ENCODE assay signal across 7 mouse cellular contexts in the genomic region with DNA sequence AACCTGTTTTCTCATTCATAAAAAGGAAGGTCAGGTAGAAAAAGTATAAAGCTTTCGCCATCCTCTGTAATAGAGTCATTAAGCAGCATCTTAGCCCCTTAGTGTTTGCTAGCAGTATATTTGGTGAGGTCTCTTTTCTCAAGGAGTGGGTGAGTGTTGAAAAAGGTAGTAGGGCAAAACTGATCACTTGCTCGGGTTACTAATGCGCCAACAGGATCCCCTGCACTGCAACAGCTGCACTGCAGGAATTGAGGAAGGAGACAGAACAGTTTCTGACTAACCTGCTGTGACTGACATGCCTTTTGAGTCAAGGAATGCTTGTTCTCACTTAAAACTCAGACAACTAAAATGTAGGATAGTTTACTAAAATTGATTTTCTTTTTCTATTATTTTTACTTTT. TPM values are rescaled to one million over a fixed set of nuclear protein-coding genes. Genes with fewer than 3 reads are reported as not detected.
DNase-seq lines count a peak whose midpoint lies in the region; ATAC-seq lines count a peak whose summit lies in the region.

No protein-coding gene starts in this region.

- ATAC-seq in megakaryocyte, adult 5-6 weeks (ENCODE audit: poor library complexity, severe bottlenecking): no peak
- ATAC-seq in forebrain, embryonic 14.5 days: no peak
- no peak for ATAC-seq in liver, embryonic 11.5 days (replicated peaks; ENCODE audit: low FRiP score)
- no peak for ATAC-seq in monocyte, adult 5-6 weeks (replicated peaks; ENCODE audit: insufficient number of reproducible peaks, low FRiP score, low TSS enrichment, poor library complexity, severe bottlenecking)

- no peak overlapping the region for H3K27ac ChIP-seq in forebrain, embryonic 14.5 days (ENCODE audit: low read depth, low read length)
- H3K27ac ChIP-seq in liver, embryonic 11.5 days (ENCODE audit: low read depth, low read length): no peak overlapping the region

- H3K4me2 ChIP-seq in forebrain, embryonic 14.5 days (ENCODE audit: low read length): peak overlapping the region; percentile 94
- peak overlapping the region; percentile 74 for H3K4me2 ChIP-seq in liver, embryonic 11.5 days

- DNase-seq in forebrain, embryonic 14.5 days (ENCODE audit: low spot score): no peak
- DNase-seq in liver, embryonic 11.5 days (ENCODE audit: low spot score): no peak
- no peak for DNase-seq in testis, postnatal 10 days (ENCODE audit: low spot score)
- no peak for DNase-seq in yolk sac, embryonic 10.5 days (ENCODE audit: low spot score)

- H3K9me3 ChIP-seq in megakaryocyte, embryonic 14.5 days: no peaks in the 10 kb centered on the region
- H3K9me3 ChIP-seq in forebrain, embryonic 14.5 days (replicated peaks; ENCODE audit: control insufficient read depth, low read length): no peaks in the 10 kb centered on the region
- no peaks in the 10 kb centered on the region for H3K9me3 ChIP-seq in liver, embryonic 11.5 days (ENCODE audit: control insufficient read depth, low read length)

- 42% methylated on average over 3 of the region's 3 CpGs for WGBS in forebrain, embryonic 14.5 days
- WGBS in liver, embryonic 11.5 days: 35% methylated on average over 3 of the region's 3 CpGs

- H3K4me1 ChIP-seq in megakaryocyte, embryonic 14.5 days: peaks cover 67% of the 10 kb centered on the region
- H3K4me1 ChIP-seq in forebrain, embryonic 14.5 days (ENCODE audit: control insufficient read depth, insufficient read depth, low read length): peaks cover 25% of the 10 kb centered on the region
- peaks cover 27% of the 10 kb centered on the region for H3K4me1 ChIP-seq in liver, embryonic 11.5 days (replicated peaks; ENCODE audit: control insufficient read depth, insufficient read depth, low read length)

- H3K27me3 ChIP-seq in megakaryocyte, embryonic 14.5 days (replicated peaks): no peaks in the 10 kb centered on the region
- H3K27me3 ChIP-seq in forebrain, embryonic 14.5 days (replicated peaks; ENCODE audit: control insufficient read depth, insufficient read depth, low read length): no peaks in the 10 kb centered on the region
- no peaks in the 10 kb centered on the region for H3K27me3 ChIP-seq in liver, embryonic 11.5 days (replicated peaks; ENCODE audit: control insufficient read depth, insufficient read depth, low read length)

- H3K4me3 ChIP-seq in megakaryocyte, embryonic 14.5 days (replicated peaks): peak overlapping the region; percentile 95
- peak overlapping the region; percentile 99 for H3K4me3 ChIP-seq in forebrain, embryonic 14.5 days (ENCODE audit: low read depth, low read length)
- peak overlapping the region; percentile 99 for H3K4me3 ChIP-seq in liver, embryonic 11.5 days (ENCODE audit: low read depth, low read length)

- peak overlapping the region; percentile 100 for H3K9ac ChIP-seq in forebrain, embryonic 14.5 days (ENCODE audit: low read length)
- H3K9ac ChIP-seq in liver, embryonic 11.5 days (ENCODE audit: low read depth, low read length): peak overlapping the region; percentile 100

- no peaks in the 10 kb centered on the region for H3K36me3 ChIP-seq in megakaryocyte, embryonic 14.5 days (replicated peaks; ENCODE audit: low read length)
- H3K36me3 ChIP-seq in forebrain, embryonic 14.5 days (ENCODE audit: control insufficient read depth, insufficient read depth, low read length): no peaks in the 10 kb centered on the region
- no peaks in the 10 kb centered on the region for H3K36me3 ChIP-seq in liver, embryonic 11.5 days (ENCODE audit: control insufficient read depth, insufficient read depth, low read length)

RNA-seq across cellular contexts. Expression of a gene that starts 1.8 kb away (rescaled TPM):
- polyA plus RNA-seq in megakaryocyte, embryonic 14.5 days (2012; ENCODE audit: insufficient read depth, low replicate concordance): 53.8 and 135 TPM in 2 replicates
- total RNA-seq in megakaryocyte, adult 5-6 weeks (2015): 39.0 and 39.7 TPM in 2 replicates
- total RNA-seq in megakaryocyte, adult 5-6 weeks (2017): 44.5 and 61.2 TPM in 2 replicates
- polyA plus RNA-seq in forebrain, embryonic 14.5 days (2014; fragmentation: Nextera tagmentation; extraction: Ambion mirVana): 109 and 132 TPM in 2 replicates
- 113 and 118 TPM in 2 replicates for polyA plus RNA-seq in liver, embryonic 11.5 days (2014; fragmentation: Nextera tagmentation; extraction: Ambion mirVana)
- 49.3 to 72.8 TPM (median 58.3 TPM) in 3 replicates for total RNA-seq in monocyte, adult 5-6 weeks (2017)

RNA-seq across cellular contexts. Expression of a gene that starts 32.0 kb away (rescaled TPM):
- polyA plus RNA-seq in megakaryocyte, embryonic 14.5 days (2012; ENCODE audit: insufficient read depth, low replicate concordance): 8.8 and 15.2 TPM in 2 replicates
- 15.3 and 18.4 TPM in 2 replicates for total RNA-seq in megakaryocyte, adult 5-6 weeks (2015)
- 11.0 and 20.6 TPM in 2 replicates for total RNA-seq in megakaryocyte, adult 5-6 weeks (2017)
- 33.7 and 35.7 TPM in 2 replicates for polyA plus RNA-seq in forebrain, embryonic 14.5 days (2014; fragmentation: Nextera tagmentation; extraction: Ambion mirVana)
- 59.3 and 64.4 TPM in 2 replicates for polyA plus RNA-seq in liver, embryonic 11.5 days (2014; fragmentation: Nextera tagmentation; extraction: Ambion mirVana)
- 11.1 to 17.7 TPM (median 12.7 TPM) in 3 replicates for total RNA-seq in monocyte, adult 5-6 weeks (2017)

RNA-seq across cellular contexts. Expression of a gene that starts 37.2 kb away (rescaled TPM):
- polyA plus RNA-seq in megakaryocyte, embryonic 14.5 days (2012; ENCODE audit: insufficient read depth, low replicate concordance): 0.07 and 0.39 TPM in 2 replicates
- 2.1 and 2.5 TPM in 2 replicates for total RNA-seq in megakaryocyte, adult 5-6 weeks (2015)
- total RNA-seq in megakaryocyte, adult 5-6 weeks (2017): 0.49 and 0.95 TPM in 2 replicates
- polyA plus RNA-seq in forebrain, embryonic 14.5 days (2014; fragmentation: Nextera tagmentation; extraction: Ambion mirVana): 20.1 and 20.8 TPM in 2 replicates
- polyA plus RNA-seq in liver, embryonic 11.5 days (2014; fragmentation: Nextera tagmentation; extraction: Ambion mirVana): 5.8 and 6.1 TPM in 2 replicates
- not detected in 3 replicates for total RNA-seq in monocyte, adult 5-6 weeks (2017)

RNA-seq across cellular contexts. Expression of a gene that starts 46.3 kb away (rescaled TPM):
- not detected in 2 replicates for polyA plus RNA-seq in megakaryocyte, embryonic 14.5 days (2012; ENCODE audit: insufficient read depth, low replicate concordance)
- total RNA-seq in megakaryocyte, adult 5-6 weeks (2015): not detected in 2 replicates
- total RNA-seq in megakaryocyte, adult 5-6 weeks (2017): not detected in 2 replicates
- polyA plus RNA-seq in forebrain, embryonic 14.5 days (2014; fragmentation: Nextera tagmentation; extraction: Ambion mirVana): not detected in 2 replicates
- 0.78 and 1.2 TPM in 2 replicates for polyA plus RNA-seq in liver, embryonic 11.5 days (2014; fragmentation: Nextera tagmentation; extraction: Ambion mirVana)
- total RNA-seq in monocyte, adult 5-6 weeks (2017): 0.39 TPM in 1 of 3 replicates, not detected in the others
